Mouse (Mus musculus) small intestine, adult 2 months (tissue): Measurements from ENCODE around the gene Tcaf3.

Source experiments
- CTCF ChIP-seq: fragments of 200-500 bp; IDR thresholded peaks from 2 replicates; pipeline ENCODE4 v1.5.1; 2012; ENCODE audit warnings: low read depth, mild to moderate bottlenecking, control low read depth, inconsistent platforms, low read length, moderate library complexity, mixed read lengths; ENCODE audit not compliant: insufficient replicate concordance, insufficient read length; ENCODE audit errors: extremely low read depth
- POLR2A ChIP-seq: fragments of 200-500 bp; IDR thresholded peaks from 2 replicates; pipeline ENCODE4 v1.6.1; 2012; ENCODE audit warnings: low read depth, mild to moderate bottlenecking, control low read depth, inconsistent platforms, low read length, moderate library complexity

DNA sequence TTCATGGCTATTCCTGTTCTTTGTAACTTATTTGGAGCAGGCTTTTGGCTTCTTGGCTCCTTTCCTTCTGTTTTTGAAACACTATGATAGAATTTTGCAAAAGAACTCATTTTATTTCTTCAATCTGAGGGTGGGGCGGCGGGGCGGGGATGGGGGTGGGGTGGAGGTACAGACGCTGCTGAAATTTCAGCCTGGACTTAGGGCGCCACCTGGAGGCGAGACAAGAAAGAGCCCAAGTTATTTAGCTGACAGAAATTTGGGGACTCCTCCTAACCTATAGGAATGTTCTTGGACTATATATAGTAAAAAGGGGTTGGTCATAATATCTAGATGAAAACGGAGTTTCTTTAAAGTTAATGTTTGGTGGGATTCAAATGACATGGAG is 14.0 kb downstream of the Tcaf3 start:
- TF ChIP-seq POLR2A (no peak), CTCF (peak; percentile 70; the same call in 1 of the 2 replicates)
